Mouse (Mus musculus) hindbrain, embryonic 10.5 days (tissue): ENCODE measurements around the gene Rrm1. TPM values are rescaled to one million over a fixed set of nuclear protein-coding genes. Genes with fewer than 3 reads are reported as not detected.
"Not testable (repeated sequence)": the region's sequence is repeated elsewhere in the genome, so short reads cannot be mapped to it uniquely, and the experiment has no call there.

Source experiments
- DNase-seq: peaks from one replicate; pipeline ENCODE4 v3.0.0-alpha.2; 2017; ENCODE audit warnings: low spot score
- H3K27ac ChIP-seq: fragments of 300-500 bp; sonication (generic); 2 replicates; pipeline ENCODE4 v1.5.1; 2016; ENCODE audit warnings: mild to moderate bottlenecking, moderate library complexity
- H3K27me3 ChIP-seq: fragments of 300-500 bp; sonication (generic); 2 replicates; pipeline ENCODE4 v1.6.1; 2016; ENCODE audit warnings: mild to moderate bottlenecking; ENCODE audit not compliant: poor library complexity, insufficient read depth, severe bottlenecking
- H3K36me3 ChIP-seq: fragments of 300-500 bp; sonication (generic); 2 replicates; pipeline ENCODE4 v1.6.1; 2016; ENCODE audit warnings: mild to moderate bottlenecking, moderate library complexity
- H3K4me1 ChIP-seq: fragments of 300-500 bp; sonication (generic); replicated peaks from 2 replicates; pipeline ENCODE4 v1.6.1; 2016; ENCODE audit warnings: mild to moderate bottlenecking
- H3K4me3 ChIP-seq: fragments of 300-500 bp; sonication (generic); 2 replicates; pipeline ENCODE4 v1.5.1; 2016; ENCODE audit warnings: mild to moderate bottlenecking, moderate library complexity
- H3K9me3 ChIP-seq: fragments of 300-500 bp; sonication (generic); 2 replicates; pipeline ENCODE4 v1.6.1; 2016; ENCODE audit warnings: mild to moderate bottlenecking, moderate library complexity
- WGBS: fragments of 180-500 bp; shearing (Covaris S2); methylation state at CpG from one replicate; pipeline ENCODE4 v1.1.7; 2016; 5-methylcytosine and 5-hydroxymethylcytosine counted together
- polyA plus RNA-seq: library from polyadenylated mRNA; unstranded; fragments of >200 nt; fragmentation: Nextera tagmentation; extraction: Ambion mirVana; gene quantifications from 2 replicates; pipeline ENCODE4 v1.2.1, GENCODE M21; 2016

The Rrm1 gene
- 213 and 259 TPM in 2 replicates for polyA plus RNA-seq

DNA sequence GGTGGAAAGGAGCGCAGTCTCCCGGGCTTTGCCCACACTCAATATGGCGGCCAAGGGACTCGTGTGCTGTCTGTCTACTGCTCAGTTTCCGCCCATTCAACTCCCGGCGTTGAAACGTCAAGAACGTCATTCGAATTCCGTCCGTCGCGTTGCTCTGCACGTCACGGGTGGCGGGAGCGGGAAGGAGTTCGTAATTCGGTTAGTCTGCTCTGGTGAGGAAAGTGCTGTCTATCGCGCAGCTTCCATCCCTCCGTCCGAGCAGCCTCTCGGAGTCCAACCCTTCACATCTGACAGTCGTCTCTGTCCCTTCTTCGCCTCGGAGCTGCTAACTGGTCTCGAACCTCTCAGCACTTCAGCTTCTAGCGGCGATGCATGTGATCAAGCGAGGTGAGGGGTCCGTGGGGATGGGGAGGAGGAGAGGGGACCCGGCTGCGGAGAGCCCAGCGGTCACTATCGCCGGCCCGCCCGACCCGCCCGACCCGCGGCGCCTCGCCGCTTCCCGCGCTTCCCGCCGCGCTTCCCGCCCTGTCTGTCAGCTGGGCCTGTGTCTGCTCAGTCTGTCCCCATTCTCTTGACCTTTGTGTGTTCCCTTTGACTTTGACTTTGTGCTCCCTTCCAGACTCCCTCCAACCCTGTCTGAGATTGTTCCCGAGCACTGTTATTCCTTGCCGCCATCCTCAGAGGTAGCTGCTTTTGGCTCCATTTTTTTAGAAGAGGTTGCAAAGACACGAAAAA lies at the start of gene Rrm1:
Gene Rrm1 (plus strand): TSS at position 39 of the 735 bp plus-strand sequence.
- Histone ChIP-seq H3K4me3 (peak within 1 kb of the TSS; percentile 90), H3K27ac (peak within 1 kb of the TSS; percentile 97), H3K36me3 (peaks cover 33% of the 10 kb centered on the region), H3K4me1 (peaks cover 18% of the 10 kb centered on the region), H3K9me3 (no peaks in the 10 kb centered on the region), H3K27me3 (peaks cover 19% of the 10 kb centered on the region)
- WGBS: under 1% methylated on average over 56 of the region's 56 CpGs
- DNase-seq: peak; percentile 96

DNA sequence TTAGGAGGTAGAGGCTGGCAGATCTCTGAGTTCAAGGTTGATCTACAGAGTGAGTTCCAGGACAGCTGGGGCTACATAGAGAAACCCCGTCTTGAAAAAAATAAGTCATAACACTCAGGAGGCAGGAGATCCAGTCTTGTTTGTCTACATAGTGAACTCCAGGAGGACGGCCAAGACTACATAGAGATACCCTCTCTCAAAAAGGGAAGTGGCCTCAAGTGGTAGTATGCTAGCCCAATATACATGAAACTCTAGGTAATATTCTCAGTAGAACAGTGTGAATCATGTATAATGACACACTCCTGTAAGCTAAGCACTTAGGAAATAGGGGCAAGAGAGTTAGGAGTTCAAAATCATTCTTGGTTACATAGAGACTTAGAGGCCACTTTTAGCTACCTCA lies 47.6 kb upstream of the Rrm1 start:
- WGBS: 93% methylated on average over 2 of the region's 2 CpGs
- H3K4me3 ChIP-seq: no peak overlapping the region
- no peaks in the 10 kb centered on the region for H3K9me3 ChIP-seq
- no peaks in the 10 kb centered on the region for H3K4me1 ChIP-seq
- H3K27ac ChIP-seq: no peak overlapping the region
- H3K27me3 ChIP-seq: no peaks in the 10 kb centered on the region
- no peak for DNase-seq
- no peaks in the 10 kb centered on the region for H3K36me3 ChIP-seq

DNA sequence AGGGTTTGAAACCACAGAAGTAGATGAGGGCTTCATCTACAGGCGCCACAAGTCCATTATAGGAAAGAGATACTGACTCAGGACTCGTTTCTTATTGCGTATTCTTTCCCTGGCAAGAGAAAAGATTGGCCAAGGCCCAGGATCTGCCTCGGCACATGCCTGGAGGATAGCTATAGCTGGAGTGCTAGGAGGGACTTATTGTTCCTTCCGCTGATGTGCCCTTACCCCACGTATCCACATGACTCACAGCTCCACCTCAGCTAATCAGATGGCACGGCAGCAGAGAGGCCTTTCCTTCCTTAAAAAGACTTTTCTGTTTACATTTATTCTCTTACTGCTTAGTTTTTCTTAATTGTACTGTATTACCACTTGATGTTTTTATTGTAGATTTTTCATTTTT lies 45.6 kb upstream of the Rrm1 start:
- 90% methylated on average over 7 of the region's 7 CpGs for WGBS

DNA sequence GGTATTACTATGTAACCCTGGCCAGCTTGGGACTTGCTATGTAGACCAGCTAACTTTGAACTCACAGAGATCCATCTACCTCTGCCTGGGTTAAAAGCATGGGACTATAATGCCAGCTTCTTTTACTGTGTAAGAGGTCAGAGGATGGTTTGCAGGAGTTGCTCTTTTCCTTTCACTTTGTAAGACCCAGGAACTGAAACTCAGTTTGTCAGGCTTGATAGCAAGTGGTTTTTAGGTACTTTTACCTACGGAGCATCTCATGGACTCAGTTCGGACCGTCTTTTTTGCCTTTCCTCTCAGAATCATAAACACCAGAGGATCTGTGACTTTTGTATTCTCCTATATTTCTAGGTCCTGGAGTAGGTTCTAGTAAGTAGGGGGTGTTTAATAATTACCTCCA lies 45.2 kb upstream of the Rrm1 start:
- Histone ChIP-seq H3K27me3 (no peaks in the 10 kb centered on the region), H3K4me3 (no peak overlapping the region), H3K9me3 (no peaks in the 10 kb centered on the region), H3K4me1 (no peaks in the 10 kb centered on the region), H3K27ac (no peak overlapping the region), H3K36me3 (no peaks in the 10 kb centered on the region)
- WGBS: 96% methylated on average over 3 of the region's 3 CpGs
- DNase-seq: no peak

More for the DNA sequence above, 45.6 kb upstream of the Rrm1 start:
- Histone ChIP-seq H3K27ac (no peak overlapping the region), H3K9me3 (no peaks in the 10 kb centered on the region), H3K4me3 (no peak overlapping the region), H3K36me3 (no peaks in the 10 kb centered on the region), H3K27me3 (no peaks in the 10 kb centered on the region), H3K4me1 (no peaks in the 10 kb centered on the region)
- DNase-seq: no peak

DNA sequence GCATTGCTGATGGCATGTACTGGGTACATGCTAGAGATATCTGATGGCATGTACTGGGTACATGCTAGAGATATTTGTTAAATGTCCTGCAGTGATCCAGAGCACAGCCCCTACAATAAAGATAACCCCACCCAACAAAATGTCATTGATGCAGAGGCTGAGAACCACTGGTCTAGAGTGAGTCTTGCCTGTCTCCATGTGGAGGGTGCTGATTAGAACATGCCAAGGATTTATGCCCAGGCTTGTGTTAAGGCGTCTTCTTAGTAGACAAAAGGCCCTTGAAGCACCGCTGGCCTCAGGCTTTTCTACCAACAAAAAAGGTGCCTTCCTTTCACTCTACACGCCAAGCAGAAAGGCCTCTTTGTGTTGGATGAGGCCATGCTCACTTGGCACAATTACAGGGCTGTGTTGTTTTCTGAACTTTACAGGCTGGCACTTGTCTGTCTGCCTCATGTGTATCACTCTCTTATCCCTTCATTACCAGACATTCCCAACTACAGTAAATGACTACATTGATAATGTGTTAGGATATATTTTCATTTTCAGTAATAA lies 42.2 kb upstream of the Rrm1 start:
- DNase-seq: peak; percentile 9
- Histone ChIP-seq H3K27ac (no peak overlapping the region), H3K27me3 (no peaks in the 10 kb centered on the region), H3K4me1 (no peaks in the 10 kb centered on the region), H3K4me3 (no peak overlapping the region), H3K36me3 (no peaks in the 10 kb centered on the region), H3K9me3 (no peaks in the 10 kb centered on the region)
- WGBS: 54% methylated on average over 3 of the region's 3 CpGs

DNA sequence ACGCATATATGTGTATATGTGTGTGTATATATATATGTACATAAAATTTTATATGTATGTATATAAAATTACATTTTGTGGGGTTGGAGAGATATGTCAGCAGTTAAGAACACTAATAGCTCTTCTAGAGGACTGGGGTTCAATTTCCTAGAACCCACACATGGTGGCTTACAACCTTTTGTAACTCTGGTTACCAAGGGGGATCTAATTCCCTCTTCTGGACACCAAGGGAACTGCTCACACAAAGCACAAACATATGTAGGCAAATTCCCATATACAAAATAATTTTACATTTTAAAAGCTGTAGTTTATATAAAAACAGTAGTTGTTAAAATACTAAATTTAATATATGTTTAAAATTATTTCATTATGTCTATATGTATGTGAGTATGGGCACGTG lies 37.4 kb upstream of the Rrm1 start:
- H3K4me1 ChIP-seq: no peaks in the 10 kb centered on the region
- no peak overlapping the region for H3K27ac ChIP-seq
- no peak overlapping the region for H3K4me3 ChIP-seq
- no peaks in the 10 kb centered on the region for H3K27me3 ChIP-seq
- H3K36me3 ChIP-seq: no peaks in the 10 kb centered on the region
- DNase-seq: no peak
- 89% methylated on average over 2 of the region's 2 CpGs for WGBS
- H3K9me3 ChIP-seq: no peaks in the 10 kb centered on the region

DNA sequence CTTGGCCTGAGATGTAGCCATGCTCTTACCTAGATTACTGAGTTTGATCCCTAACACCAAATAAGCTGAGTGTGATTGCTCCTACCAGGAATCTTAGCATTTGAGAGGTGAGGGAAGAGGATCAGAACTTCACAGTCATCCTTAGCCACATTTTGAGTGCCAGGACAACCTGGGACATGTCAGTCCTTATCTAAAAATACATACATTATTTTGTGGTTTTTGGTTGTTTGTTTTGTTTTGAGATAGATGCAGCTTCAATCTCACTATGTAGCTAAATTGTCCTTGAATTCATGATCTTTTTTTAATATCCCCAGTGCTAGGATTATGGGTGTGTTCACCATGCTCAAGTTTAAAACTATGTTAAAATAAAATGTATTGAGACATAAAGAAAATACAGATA lies 34.1 kb upstream of the Rrm1 start:
- no peak for DNase-seq
- Histone ChIP-seq H3K9me3 (no peaks in the 10 kb centered on the region), H3K27ac (no peak overlapping the region), H3K36me3 (no peaks in the 10 kb centered on the region), H3K27me3 (no peaks in the 10 kb centered on the region), H3K4me3 (no peak overlapping the region), H3K4me1 (no peaks in the 10 kb centered on the region)

DNA sequence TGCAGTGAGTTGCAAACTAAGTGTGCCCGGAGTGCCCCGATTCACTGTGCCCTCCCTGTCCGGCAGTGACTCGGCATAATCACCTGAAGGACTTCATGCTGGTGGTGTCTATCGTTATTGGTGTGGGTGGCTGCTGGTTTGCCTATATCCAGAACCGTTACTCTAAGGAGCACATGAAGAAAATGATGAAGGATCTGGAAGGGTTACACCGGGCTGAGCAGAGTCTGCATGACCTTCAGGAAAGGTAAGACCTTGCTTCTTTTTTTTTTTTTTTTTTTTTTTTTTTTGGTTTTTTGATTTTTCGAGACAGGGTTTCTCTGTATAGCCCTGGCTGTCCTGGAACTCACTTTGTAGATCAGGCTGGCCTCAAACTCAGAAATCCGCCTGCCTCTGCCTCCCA lies 26.2 kb upstream of the Rrm1 start:
- H3K9me3 ChIP-seq, DNase-seq, H3K27ac ChIP-seq, H3K4me1 ChIP-seq, H3K27me3 ChIP-seq, H3K36me3 ChIP-seq, H3K4me3 ChIP-seq: not testable (repeated sequence)
- 93% methylated on average over 9 of the region's 9 CpGs for WGBS

DNA sequence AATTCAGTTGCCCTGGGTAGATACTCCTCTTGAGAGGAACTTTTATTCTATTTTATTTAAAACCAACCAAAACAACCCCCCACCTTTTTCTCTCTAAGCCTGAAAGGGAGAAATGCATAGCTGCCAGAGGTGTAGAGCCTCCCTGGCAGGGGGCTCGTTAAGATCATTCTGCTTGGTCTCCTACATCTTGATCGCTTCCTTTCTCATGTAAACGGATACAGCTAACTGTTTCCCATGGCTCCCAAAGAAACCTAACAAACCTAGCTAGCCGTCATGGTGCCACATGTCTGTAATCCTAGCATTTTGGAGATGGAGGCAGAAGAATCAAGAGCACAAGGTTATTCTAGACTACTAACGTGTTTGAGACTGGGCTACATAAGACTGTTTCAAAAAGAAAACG lies 25.7 kb upstream of the Rrm1 start:
- no peaks in the 10 kb centered on the region for H3K27me3 ChIP-seq
- WGBS: 47% methylated on average over 6 of the region's 6 CpGs
- H3K4me1 ChIP-seq: no peaks in the 10 kb centered on the region
- H3K27ac ChIP-seq: no peak overlapping the region
- no peaks in the 10 kb centered on the region for H3K36me3 ChIP-seq
- H3K4me3 ChIP-seq: no peak overlapping the region
- DNase-seq: no peak
- H3K9me3 ChIP-seq: no peaks in the 10 kb centered on the region

DNA sequence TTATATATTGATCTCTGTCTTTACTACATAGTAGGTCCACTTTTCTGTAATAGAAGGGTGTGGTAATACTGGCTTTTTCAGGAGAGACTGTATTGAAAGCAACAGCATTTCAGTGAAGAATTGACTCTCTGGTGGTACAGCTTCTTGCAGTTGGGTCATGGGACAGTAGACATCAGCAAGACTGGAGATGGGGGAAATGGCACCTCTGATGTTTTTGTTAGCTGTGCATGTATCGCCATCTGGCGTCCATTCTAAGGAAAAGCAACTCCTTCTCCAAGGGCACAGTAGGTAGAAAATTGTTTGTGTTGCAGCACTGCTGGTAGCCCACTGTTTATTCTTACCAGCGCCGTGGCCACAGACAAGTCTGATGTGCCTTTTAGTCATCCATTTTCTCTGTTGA lies 24.1 kb upstream of the Rrm1 start:
- Histone ChIP-seq H3K9me3 (no peaks in the 10 kb centered on the region), H3K27me3 (no peaks in the 10 kb centered on the region), H3K4me1 (no peaks in the 10 kb centered on the region), H3K27ac (no peak overlapping the region), H3K4me3 (no peak overlapping the region), H3K36me3 (no peaks in the 10 kb centered on the region)
- 11% methylated on average over 4 of the region's 4 CpGs for WGBS
- DNase-seq: peak; percentile 59

DNA sequence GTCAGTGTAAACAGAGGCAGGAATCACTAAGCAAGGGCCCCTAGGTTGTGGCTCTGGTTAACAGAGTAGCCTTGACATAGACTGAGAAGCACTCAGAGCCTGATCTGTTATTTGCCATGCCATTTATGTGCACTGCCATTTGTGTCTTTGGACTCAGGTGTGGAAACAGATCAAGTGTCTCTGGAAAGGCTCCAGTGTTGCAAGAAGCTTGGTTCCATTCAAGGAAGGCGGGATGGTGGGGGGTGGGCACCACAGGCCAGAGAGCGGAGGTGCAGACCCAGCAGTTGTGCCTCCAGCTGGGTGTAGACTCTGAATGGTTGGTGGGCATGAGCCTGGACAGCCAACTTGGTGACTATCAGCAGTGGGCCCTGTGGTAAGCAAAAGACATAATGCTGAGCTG lies 19.5 kb upstream of the Rrm1 start:
- Histone ChIP-seq H3K27ac (no peak overlapping the region), H3K36me3 (no peaks in the 10 kb centered on the region), H3K4me3 (no peak overlapping the region), H3K9me3 (no peaks in the 10 kb centered on the region), H3K27me3 (no peaks in the 10 kb centered on the region), H3K4me1 (peaks cover 5% of the 10 kb centered on the region; the same call in 1 of the 2 replicates)
- WGBS: 86% methylated on average over 2 of the region's 2 CpGs
- no peak for DNase-seq

DNA sequence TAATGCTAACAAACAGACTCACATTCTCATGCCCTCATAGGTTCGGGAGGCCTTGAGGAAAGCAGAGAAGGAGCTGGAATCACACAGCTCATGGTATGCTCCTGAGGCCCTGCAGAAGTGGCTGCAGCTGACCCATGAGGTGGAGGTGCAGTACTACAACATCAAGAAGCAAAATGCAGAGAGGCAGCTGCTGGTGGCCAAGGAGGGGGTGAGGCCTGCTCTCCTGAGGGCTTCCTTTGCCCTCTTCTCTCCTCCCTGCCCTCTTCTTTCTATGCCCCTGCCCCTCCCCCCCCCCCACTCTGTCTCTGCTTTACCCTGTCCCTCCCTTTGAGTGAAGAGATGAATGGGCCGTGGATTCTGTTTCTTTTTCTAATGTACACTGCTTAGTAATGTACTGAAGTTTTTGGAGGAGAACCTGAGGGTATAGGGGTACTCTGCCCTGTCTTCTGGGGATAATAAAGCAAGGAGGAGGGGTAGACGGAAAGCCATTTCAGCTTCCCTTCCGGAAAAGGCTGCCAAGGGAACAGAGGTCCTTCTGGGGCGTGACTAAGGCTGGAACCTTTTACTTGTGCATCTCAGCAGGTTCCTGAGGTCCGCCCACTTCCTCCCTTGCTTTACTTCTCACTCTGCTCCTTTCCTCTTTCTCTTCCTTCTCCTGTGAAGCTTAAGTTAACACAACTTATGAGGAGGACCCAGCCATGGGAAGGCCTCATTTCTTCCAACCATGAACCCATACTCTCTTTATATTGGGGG lies 15.4 kb upstream of the Rrm1 start:
- no peak for DNase-seq
- H3K27ac ChIP-seq: no peak overlapping the region
- no peaks in the 10 kb centered on the region for H3K9me3 ChIP-seq
- H3K36me3 ChIP-seq: peaks cover 4% of the 10 kb centered on the region; the same call in 1 of the 2 replicates
- H3K27me3 ChIP-seq: no peaks in the 10 kb centered on the region
- peaks cover 5% of the 10 kb centered on the region; the same call in 1 of the 2 replicates for H3K4me1 ChIP-seq
- H3K4me3 ChIP-seq: no peak overlapping the region
- WGBS: 48% methylated on average over 6 of the region's 6 CpGs

DNA sequence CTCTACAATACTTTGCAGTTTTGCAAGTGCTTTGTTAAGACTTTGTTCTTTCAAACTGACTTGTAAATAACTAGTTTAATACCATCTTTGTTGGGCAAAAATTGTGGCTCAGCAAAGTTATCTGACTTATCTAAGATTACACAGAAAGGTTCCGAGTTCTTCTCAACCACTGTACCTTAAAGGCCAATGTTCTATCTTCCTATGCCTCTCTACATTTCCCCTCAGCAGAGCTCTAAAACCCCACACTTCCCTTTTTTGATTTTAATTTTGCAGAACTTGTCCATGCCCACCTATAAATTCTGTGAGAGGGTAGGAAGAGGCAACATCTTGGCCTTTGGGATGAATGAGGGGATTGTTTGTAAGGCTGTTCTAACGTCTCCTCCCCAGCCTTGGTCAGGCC lies 7.2 kb upstream of the Rrm1 start:
- H3K27me3 ChIP-seq: peaks cover 14% of the 10 kb centered on the region
- H3K27ac ChIP-seq: no peak overlapping the region
- H3K4me3 ChIP-seq: no peak overlapping the region
- DNase-seq: no peak
- WGBS: 82% methylated on average over 2 of the region's 2 CpGs
- H3K9me3 ChIP-seq: no peaks in the 10 kb centered on the region
- no peaks in the 10 kb centered on the region for H3K4me1 ChIP-seq
- H3K36me3 ChIP-seq: peaks cover 9% of the 10 kb centered on the region; the same call in 1 of the 2 replicates
